Mouse (Mus musculus): ENCODE data around the gene Rab37.

DNA sequence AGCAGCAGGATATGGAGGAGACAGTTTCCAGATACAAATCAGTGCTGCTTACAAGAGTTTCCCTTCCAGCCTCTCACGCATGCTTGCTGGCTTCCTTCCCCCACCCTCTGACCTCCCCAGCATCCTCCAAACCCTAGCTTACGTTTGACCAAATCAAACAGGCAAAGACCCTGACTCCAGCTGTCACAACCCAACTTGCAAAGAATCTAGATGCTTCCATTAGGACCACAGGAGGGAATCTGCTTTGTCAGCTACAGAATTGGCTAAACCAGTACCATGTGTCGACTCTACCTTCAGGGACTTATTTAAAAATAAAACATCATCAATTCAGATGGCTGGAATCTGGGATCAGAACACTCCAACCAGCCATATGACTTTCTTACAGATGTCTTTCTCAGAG, 21.0 kb downstream of the Rab37 start:
- TF ChIP-seq CTCF (IDR thresholded peaks at IDR 0.05; ENCODE audit: control insufficient read depth, insufficient read depth, insufficient read length) (no peak), MAX (IDR thresholded peaks at IDR 0.05) (no peak), MYOD1 (IDR thresholded peaks at IDR 0.05; ENCODE audit: control insufficient read depth, insufficient read length, low read depth) (no peak), CEBPB (IDR thresholded peaks at IDR 0.05; ENCODE audit: low read depth) (no peak)
